Mouse (Mus musculus): ENCODE results near the gene Galnt6.

DNA sequence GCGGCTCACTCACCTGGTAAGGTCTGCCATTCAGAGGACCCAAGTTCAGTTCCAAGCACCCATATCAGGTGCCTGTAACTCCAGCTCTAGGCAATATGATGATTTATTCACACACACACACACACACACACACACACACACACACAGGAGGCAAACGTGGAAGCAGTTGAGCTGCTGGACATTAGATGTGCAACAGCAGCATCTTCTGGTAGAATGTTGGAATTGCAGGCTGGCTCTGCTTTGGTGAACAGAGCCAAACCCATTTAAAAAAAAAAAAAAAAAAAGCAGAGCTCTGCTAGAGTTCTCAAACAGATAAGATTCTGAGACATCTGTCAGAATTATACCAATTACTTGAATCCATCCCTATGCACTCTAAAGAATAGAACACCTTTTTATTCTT is 46.1 kb downstream of the Galnt6 start:
- TF ChIP-seq TAL1 (IDR thresholded peaks at IDR 0.05; ENCODE audit: low read length) (no peak), GATA1 (IDR thresholded peaks at IDR 0.05; ENCODE audit: low read length) (no peak)

Data from erythroblast, embryonic 14.5 days (primary cell).